ENCODE assay signal across 21 mouse cellular contexts in the genomic region with DNA sequence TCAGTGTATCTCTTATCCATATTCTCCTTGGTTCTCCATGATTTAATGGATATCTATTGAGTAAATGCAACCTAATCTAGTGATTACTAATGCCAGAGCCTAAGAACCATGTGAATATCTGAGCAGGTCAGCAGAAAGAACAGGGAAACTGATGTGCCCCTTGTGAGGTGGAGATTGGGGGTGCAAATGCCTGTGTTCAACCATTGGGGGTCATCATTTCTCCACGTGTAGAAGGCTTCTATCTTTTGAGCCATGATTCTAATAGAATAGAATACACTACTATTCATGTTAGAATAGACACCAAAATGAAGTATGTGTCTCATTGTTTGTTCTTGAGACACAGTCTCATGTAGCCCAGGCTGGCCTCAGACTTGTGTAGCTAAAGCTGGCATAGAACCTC. TPM values are rescaled to one million over a fixed set of nuclear protein-coding genes. Genes with fewer than 3 reads are reported as not detected.
DNase-seq lines count a peak whose midpoint lies in the region; ATAC-seq and TF ChIP-seq lines count a peak whose summit lies in the region.
"Had no signal": no experiment of that assay in that cellular context is flagged by ENCODE, and none has a peak within 500 bp of the region (broad histone marks: within the 10 kb centered on the region; RNA-seq: fewer than 3 reads in every experiment).

No protein-coding gene starts in this region.

- H3K27ac ChIP-seq in hindbrain, embryonic 14.5 days = no peak overlapping the region
- H3K27ac ChIP-seq in hindbrain, embryonic 16.5 days (ENCODE audit: low read depth, low read length) = no peak overlapping the region
- H3K27ac ChIP-seq in left cerebral cortex, adult 2 months = no peak overlapping the region
- H3K27ac ChIP-seq in cortical plate, adult 2 months (ENCODE audit: insufficient read depth, low read length) = no peak overlapping the region
- H3K27ac ChIP-seq: embryonic facial prominence, embryonic 12.5 days; forebrain, embryonic 12.5 days; heart, embryonic 10.5 days; hindbrain, embryonic 12.5 days had no signal

- no peaks in the 10 kb centered on the region for H3K36me3 ChIP-seq in hindbrain, embryonic 14.5 days (replicated peaks; ENCODE audit: control insufficient read depth, insufficient read depth)
- no peaks in the 10 kb centered on the region for H3K36me3 ChIP-seq in hindbrain, embryonic 16.5 days (ENCODE audit: control insufficient read depth, insufficient read depth, low read length)
- H3K36me3 ChIP-seq: hindbrain, embryonic 12.5 days had no signal

- DNase-seq in hindbrain, embryonic 14.5 days (ENCODE audit: low spot score) = peak; percentile 35
- no peak for DNase-seq in left cerebral cortex, adult 2 months (ENCODE audit: extremely low spot score in 1 of 2, low spot score in 2 of 2)
- no peak for DNase-seq in left cerebral cortex, adult 11 months (ENCODE audit: low spot score)
- DNase-seq in brain, adult 2 months (ENCODE audit: low read depth, low spot score) = peak; percentile 7
- DNase-seq: adrenal gland, postnatal 14 days; cerebellum, adult 2 months; cerebellum, postnatal 14 days; gastrocnemius, postnatal 10 days; heart, adult 18-20 months; heart, postnatal 10 days; heart, postnatal 4 days had no signal

- H3K27me3 ChIP-seq in hindbrain, embryonic 14.5 days (ENCODE audit: control insufficient read depth, insufficient read depth, low read length) = no peaks in the 10 kb centered on the region
- no peaks in the 10 kb centered on the region for H3K27me3 ChIP-seq in hindbrain, embryonic 16.5 days (replicated peaks; ENCODE audit: control insufficient read depth, insufficient read depth, low read length)
- H3K27me3 ChIP-seq: CH12.LX; embryonic facial prominence, embryonic 12.5 days; forebrain, embryonic 12.5 days; hindbrain, embryonic 12.5 days; Patski had no signal

- ATAC-seq in hindbrain, embryonic 14.5 days (ENCODE audit: low FRiP score) = no peak
- ATAC-seq in hindbrain, embryonic 16.5 days = no peak
- ATAC-seq: activated CD4-positive, CD25-positive, alpha-beta regulatory T cell, adult 4 months; inflammation-experienced regulatory T-cells, adult 6 months; Patski had no signal

- peak; percentile 1; the same call in 1 of the 2 replicates for TF ChIP-seq CTCF in left cerebral cortex, adult 2 months (IDR thresholded peaks at IDR 0.05)
- peak; percentile 25; the same call in 1 of the 2 replicates for TF ChIP-seq CTCF in cortical plate, adult 2 months (IDR thresholded peaks at IDR 0.05; ENCODE audit: extremely low read depth, insufficient read depth, low read length)

- H3K4me2 ChIP-seq in hindbrain, embryonic 14.5 days (replicated peaks) = no peak overlapping the region
- no peak overlapping the region for H3K4me2 ChIP-seq in hindbrain, embryonic 16.5 days (ENCODE audit: low read length)
- H3K4me2 ChIP-seq: embryonic facial prominence, embryonic 12.5 days; forebrain, embryonic 12.5 days; hindbrain, embryonic 12.5 days had no signal

- TF ChIP-seq POLR2A in cortical plate, adult 2 months (IDR thresholded peaks at IDR 0.05; ENCODE audit: extremely low read depth, insufficient read depth, low read length) = no peak

- H3K9me3 ChIP-seq in hindbrain, embryonic 14.5 days (ENCODE audit: control insufficient read depth, low read length) = no peaks in the 10 kb centered on the region
- no peaks in the 10 kb centered on the region for H3K9me3 ChIP-seq in hindbrain, embryonic 16.5 days (ENCODE audit: control insufficient read depth, low read length)
- H3K9me3 ChIP-seq: embryonic facial prominence, embryonic 12.5 days; forebrain, embryonic 12.5 days; heart, embryonic 10.5 days; hindbrain, embryonic 12.5 days had no signal

- 85% methylated on average over 1 of the region's 1 CpGs for WGBS in hindbrain, embryonic 14.5 days
- 86% methylated on average over 1 of the region's 1 CpGs for WGBS in hindbrain, embryonic 16.5 days

- no peak overlapping the region for H3K4me3 ChIP-seq in hindbrain, embryonic 14.5 days (replicated peaks; ENCODE audit: low read length)
- H3K4me3 ChIP-seq in hindbrain, embryonic 16.5 days (ENCODE audit: low read length) = no peak overlapping the region
- no peak overlapping the region for H3K4me3 ChIP-seq in left cerebral cortex, adult 2 months
- no peak overlapping the region for H3K4me3 ChIP-seq in cortical plate, adult 2 months (ENCODE audit: insufficient read depth, low read length)
- H3K4me3 ChIP-seq: embryonic facial prominence, embryonic 12.5 days; forebrain, embryonic 12.5 days; heart, embryonic 10.5 days; hindbrain, embryonic 12.5 days had no signal

- no peaks in the 10 kb centered on the region for H3K4me1 ChIP-seq in hindbrain, embryonic 14.5 days (replicated peaks; ENCODE audit: control insufficient read depth, insufficient read depth, low read length)
- no peaks in the 10 kb centered on the region for H3K4me1 ChIP-seq in hindbrain, embryonic 16.5 days (ENCODE audit: control insufficient read depth, insufficient read depth, low read depth, low read length)
- no peaks in the 10 kb centered on the region for H3K4me1 ChIP-seq in cortical plate, adult 2 months (ENCODE audit: control insufficient read depth, insufficient read depth, low read length)
- H3K4me1 ChIP-seq: embryonic facial prominence, embryonic 12.5 days; forebrain, embryonic 12.5 days; hindbrain, embryonic 12.5 days had no signal

- intact Hi-C loops in left cerebral cortex, adult 2 months (cut with DNase I) = no loop called here

- no peak overlapping the region for H3K9ac ChIP-seq in hindbrain, embryonic 14.5 days
- no peak overlapping the region for H3K9ac ChIP-seq in hindbrain, embryonic 16.5 days (ENCODE audit: low read depth, low read length)
- H3K9ac ChIP-seq: embryonic facial prominence, embryonic 12.5 days; forebrain, embryonic 12.5 days; hindbrain, embryonic 12.5 days had no signal

RNA-seq across cellular contexts. Expression of gene Melk, which starts 27.3 kb away (rescaled TPM):
- 5.7 and 7.7 TPM in 2 replicates for polyA plus RNA-seq in hindbrain, embryonic 14.5 days (2014; fragmentation: Nextera tagmentation; extraction: Ambion mirVana)
- polyA plus RNA-seq in hindbrain, embryonic 16.5 days (2015; fragmentation: Nextera tagmentation; extraction: Ambion mirVana) = 7.1 and 9.3 TPM in 2 replicates
- total RNA-seq in left cerebral cortex, adult 2 months (2021) = under 1 TPM; 0.63 to 0.81 TPM
- 0.79 and 1.0 TPM in 2 replicates for polyA plus RNA-seq in cortical plate, adult 2 months (2012; rRNA removed)

Comparison
In these comparisons a context has a peak if more than half of its experiments do, and no peak if none do; other contexts are left out.
1. DNase-seq: peak in hindbrain, embryonic 14.5 days (single experiment) and brain, adult 2 months (single experiment); none in left cerebral cortex, adult 2 months (0 of 2) and left cerebral cortex, adult 11 months (single experiment).